11 mouse cellular contexts compared by ENCODE assay signal in the genomic region with DNA sequence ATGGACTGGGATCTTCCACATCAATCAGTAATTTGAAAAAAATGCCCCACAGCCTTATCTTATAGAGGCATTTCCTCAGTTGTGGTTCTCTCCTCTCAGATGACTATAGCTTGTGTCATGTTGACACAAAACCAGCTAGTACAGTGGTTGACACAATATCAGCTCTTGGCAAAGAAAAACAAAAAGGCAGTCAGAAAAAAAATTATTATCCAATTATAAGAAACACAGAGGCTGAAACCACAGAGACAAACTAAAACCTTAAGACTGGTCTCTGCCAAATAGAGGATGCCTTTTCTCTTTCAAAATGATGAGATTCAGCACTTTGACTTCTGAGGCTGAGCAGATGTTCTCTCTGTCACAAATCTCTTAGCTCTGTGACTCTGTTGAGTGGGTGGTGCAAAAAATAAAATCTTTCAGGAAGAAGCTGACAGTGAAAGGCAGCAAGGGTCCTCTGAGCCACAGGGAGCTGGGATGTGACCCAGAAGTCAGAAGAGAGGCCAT.
DNase-seq lines count a peak whose midpoint lies in the region; ATAC-seq and TF ChIP-seq lines count a peak whose summit lies in the region.
"Had no signal": no experiment of that assay in that cellular context is flagged by ENCODE, and none has a peak within 500 bp of the region (broad histone marks: within the 10 kb centered on the region; RNA-seq: fewer than 3 reads in every experiment).

No protein-coding gene starts in this region.

- ATAC-seq in hindbrain, embryonic 12.5 days (ENCODE audit: low FRiP score): no peak
- no peak for ATAC-seq in hindbrain, embryonic 14.5 days (ENCODE audit: low FRiP score)
- ATAC-seq in lung, embryonic 14.5 days (ENCODE audit: insufficient read depth): no peak
- ATAC-seq in common myeloid progenitor, adult 5-6 weeks (replicated peaks; ENCODE audit: low read depth, poor library complexity, severe bottlenecking): peak; percentile 52
- no peak for ATAC-seq in stomach, postnatal 0 days (ENCODE audit: low FRiP score, low TSS enrichment)

- H3K4me2 ChIP-seq in hindbrain, embryonic 12.5 days (replicated peaks): no peak overlapping the region
- H3K4me2 ChIP-seq in hindbrain, embryonic 14.5 days (replicated peaks): no peak overlapping the region
- no peak overlapping the region for H3K4me2 ChIP-seq in lung, embryonic 14.5 days
- H3K4me2 ChIP-seq in stomach, postnatal 0 days (replicated peaks; ENCODE audit: low read depth): no peak overlapping the region
- H3K4me2 ChIP-seq: forebrain, embryonic 12.5 days; heart, embryonic 12.5 days had no signal

- H3K27me3 ChIP-seq in hindbrain, embryonic 12.5 days: no peaks in the 10 kb centered on the region
- no peaks in the 10 kb centered on the region for H3K27me3 ChIP-seq in hindbrain, embryonic 14.5 days (ENCODE audit: control insufficient read depth, insufficient read depth, low read length)
- H3K27me3 ChIP-seq in lung, embryonic 14.5 days (ENCODE audit: insufficient read depth, low read length): no peaks in the 10 kb centered on the region
- H3K27me3 ChIP-seq in stomach, postnatal 0 days (ENCODE audit: control insufficient read depth, insufficient read depth, low read length): no peaks in the 10 kb centered on the region
- H3K27me3 ChIP-seq: forebrain, embryonic 12.5 days; heart, embryonic 12.5 days had no signal

- H3K36me3 ChIP-seq in hindbrain, embryonic 12.5 days: no peaks in the 10 kb centered on the region
- no peaks in the 10 kb centered on the region for H3K36me3 ChIP-seq in hindbrain, embryonic 14.5 days (replicated peaks; ENCODE audit: control insufficient read depth, insufficient read depth)
- H3K36me3 ChIP-seq in lung, embryonic 14.5 days (ENCODE audit: insufficient read depth): no peaks in the 10 kb centered on the region
- H3K36me3 ChIP-seq in stomach, postnatal 0 days (ENCODE audit: control insufficient read depth, insufficient read depth, low read length): no peaks in the 10 kb centered on the region
- H3K36me3 ChIP-seq: forebrain, embryonic 12.5 days; heart, embryonic 12.5 days had no signal

- no peak overlapping the region for H3K4me3 ChIP-seq in hindbrain, embryonic 12.5 days
- H3K4me3 ChIP-seq in hindbrain, embryonic 14.5 days (replicated peaks; ENCODE audit: low read length): no peak overlapping the region
- no peak overlapping the region for H3K4me3 ChIP-seq in lung, embryonic 14.5 days (ENCODE audit: low read depth, low read length)
- no peak overlapping the region for H3K4me3 ChIP-seq in stomach, postnatal 0 days (ENCODE audit: low read depth, low read length)
- H3K4me3 ChIP-seq: forebrain, embryonic 12.5 days; heart, embryonic 12.5 days had no signal

- no peak for TF ChIP-seq CTCF in lung, embryonic 14.5 days (IDR thresholded peaks at IDR 0.05; ENCODE audit: low read depth)
- TF ChIP-seq CTCF in stomach, postnatal 0 days (IDR thresholded peaks at IDR 0.05; ENCODE audit: low read depth): no peak

- no peak overlapping the region for H3K9ac ChIP-seq in hindbrain, embryonic 12.5 days
- no peak overlapping the region for H3K9ac ChIP-seq in hindbrain, embryonic 14.5 days
- H3K9ac ChIP-seq in lung, embryonic 14.5 days: no peak overlapping the region
- no peak overlapping the region for H3K9ac ChIP-seq in stomach, postnatal 0 days (ENCODE audit: low read length)
- H3K9ac ChIP-seq: forebrain, embryonic 12.5 days; heart, embryonic 12.5 days had no signal

- peak overlapping the region; percentile 30 for H3K27ac ChIP-seq in hindbrain, embryonic 12.5 days
- no peak overlapping the region; the same call in 1 of the 2 replicates for H3K27ac ChIP-seq in hindbrain, embryonic 14.5 days
- H3K27ac ChIP-seq in lung, embryonic 14.5 days (ENCODE audit: low read depth): peak overlapping the region; percentile 42; the same call in 1 of the 2 replicates
- 0 out of 2 replicates have a peak overlapping the region, but pooled peaks have one; percentile 20 for H3K27ac ChIP-seq in stomach, postnatal 0 days (replicated peaks)
- H3K27ac ChIP-seq: forebrain, embryonic 12.5 days had no signal

- DNase-seq in hindbrain, embryonic 14.5 days (ENCODE audit: low spot score): no peak
- DNase-seq in lung, embryonic 14.5 days: peak; percentile 31
- DNase-seq in lung, adult 18-20 months: no peak
- DNase-seq in stomach, postnatal 0 days (ENCODE audit: low spot score): no peak
- DNase-seq in right cerebral cortex, postnatal 25 days: no peak
- DNase-seq in cerebellum, adult 11-12 months: no peak
- DNase-seq: lung, postnatal 10 days had no signal

- no peaks in the 10 kb centered on the region for H3K9me3 ChIP-seq in hindbrain, embryonic 12.5 days (replicated peaks)
- H3K9me3 ChIP-seq in hindbrain, embryonic 14.5 days (ENCODE audit: control insufficient read depth, low read length): no peaks in the 10 kb centered on the region
- H3K9me3 ChIP-seq in lung, embryonic 14.5 days (ENCODE audit: low read depth, low read length): no peaks in the 10 kb centered on the region
- no peaks in the 10 kb centered on the region for H3K9me3 ChIP-seq in stomach, postnatal 0 days (ENCODE audit: control insufficient read depth, low read length)
- H3K9me3 ChIP-seq: forebrain, embryonic 12.5 days; heart, embryonic 12.5 days had no signal

- peaks cover 8% of the 10 kb centered on the region for H3K4me1 ChIP-seq in hindbrain, embryonic 12.5 days
- peaks cover 11% of the 10 kb centered on the region; the same call in 1 of the 2 replicates for H3K4me1 ChIP-seq in hindbrain, embryonic 14.5 days (replicated peaks; ENCODE audit: control insufficient read depth, insufficient read depth, low read length)
- peaks cover 13% of the 10 kb centered on the region for H3K4me1 ChIP-seq in lung, embryonic 14.5 days (ENCODE audit: insufficient read depth)
- peaks cover 5% of the 10 kb centered on the region for H3K4me1 ChIP-seq in stomach, postnatal 0 days (replicated peaks; ENCODE audit: control insufficient read depth, insufficient read depth)

- TF ChIP-seq EP300 in stomach, postnatal 0 days (optimal IDR thresholded peaks at IDR 0.05): no peak
